ENCODE assay signal across 8 mouse cellular contexts in the genomic region with DNA sequence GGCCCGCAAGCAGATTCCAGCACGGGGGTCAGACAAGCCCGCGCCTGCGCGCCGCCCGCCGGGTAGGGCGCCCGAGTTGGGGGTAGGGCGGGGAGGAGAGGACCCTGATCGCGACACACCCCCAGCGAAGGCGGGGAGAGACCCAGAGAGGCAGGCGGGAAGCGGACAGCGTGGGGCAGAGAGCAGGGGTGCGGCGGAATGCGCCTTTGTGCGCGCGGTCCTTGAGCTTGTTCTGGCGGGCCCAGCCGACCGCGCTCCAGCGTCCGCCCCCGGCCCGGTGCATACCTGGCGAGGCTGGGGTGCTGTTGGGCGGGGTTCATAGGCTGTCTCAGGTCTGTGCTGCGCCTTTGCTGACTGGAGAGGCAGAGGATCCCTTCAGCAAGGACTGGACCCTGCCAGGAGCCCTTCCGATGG. TPM values are rescaled to one million over a fixed set of nuclear protein-coding genes. Genes with fewer than 3 reads are reported as not detected.
DNase-seq lines count a peak whose midpoint lies in the region; ATAC-seq and TF ChIP-seq lines count a peak whose summit lies in the region.

No protein-coding gene starts in this region.

- no peaks in the 10 kb centered on the region for H3K9me3 ChIP-seq in lung, embryonic 14.5 days (ENCODE audit: low read depth, low read length)
- no peaks in the 10 kb centered on the region for H3K9me3 ChIP-seq in forebrain, embryonic 11.5 days (ENCODE audit: control insufficient read depth, low read length)
- no peaks in the 10 kb centered on the region for H3K9me3 ChIP-seq in limb, embryonic 12.5 days
- no peaks in the 10 kb centered on the region for H3K9me3 ChIP-seq in neural tube, embryonic 15.5 days (replicated peaks)

- peaks cover 56% of the 10 kb centered on the region for H3K27me3 ChIP-seq in lung, embryonic 14.5 days (ENCODE audit: insufficient read depth, low read length)
- peaks cover 60% of the 10 kb centered on the region for H3K27me3 ChIP-seq in forebrain, embryonic 11.5 days (ENCODE audit: control insufficient read depth, insufficient read depth, low read length)
- H3K27me3 ChIP-seq in limb, embryonic 12.5 days = peaks cover 80% of the 10 kb centered on the region
- H3K27me3 ChIP-seq in neural tube, embryonic 15.5 days (replicated peaks) = peaks cover 75% of the 10 kb centered on the region

- no peaks in the 10 kb centered on the region for H3K36me3 ChIP-seq in lung, embryonic 14.5 days (ENCODE audit: insufficient read depth)
- no peaks in the 10 kb centered on the region for H3K36me3 ChIP-seq in forebrain, embryonic 11.5 days (ENCODE audit: control insufficient read depth, insufficient read depth, low read length)
- H3K36me3 ChIP-seq in limb, embryonic 12.5 days = no peaks in the 10 kb centered on the region
- H3K36me3 ChIP-seq in neural tube, embryonic 15.5 days = no peaks in the 10 kb centered on the region

- WGBS in lung, embryonic 14.5 days = under 1% methylated on average over 35 of the region's 37 CpGs
- WGBS in forebrain, embryonic 11.5 days = under 1% methylated on average over 37 of the region's 37 CpGs
- WGBS in limb, embryonic 12.5 days = 1% methylated on average over 37 of the region's 37 CpGs
- 1% methylated on average over 37 of the region's 37 CpGs for WGBS in neural tube, embryonic 15.5 days

- H3K4me1 ChIP-seq in lung, embryonic 14.5 days (ENCODE audit: insufficient read depth) = peaks cover 3% of the 10 kb centered on the region; the same call in 1 of the 2 replicates
- H3K4me1 ChIP-seq in forebrain, embryonic 11.5 days (replicated peaks; ENCODE audit: control insufficient read depth, insufficient read depth, low read length) = peaks cover 15% of the 10 kb centered on the region
- H3K4me1 ChIP-seq in limb, embryonic 12.5 days (replicated peaks) = peaks cover 32% of the 10 kb centered on the region
- H3K4me1 ChIP-seq in neural tube, embryonic 15.5 days = peaks cover 36% of the 10 kb centered on the region

- peak overlapping the region; percentile 36 for H3K9ac ChIP-seq in lung, embryonic 14.5 days
- H3K9ac ChIP-seq in forebrain, embryonic 11.5 days (ENCODE audit: low read length) = peak overlapping the region; percentile 39
- H3K9ac ChIP-seq in limb, embryonic 12.5 days (replicated peaks) = peak overlapping the region; percentile 62
- peak overlapping the region; percentile 28 for H3K9ac ChIP-seq in neural tube, embryonic 15.5 days (replicated peaks)

- DNase-seq in lung, embryonic 14.5 days = peak; percentile 71
- no peak for DNase-seq in lung, postnatal 36 days
- peak; percentile 70 for DNase-seq in forebrain, embryonic 11.5 days (ENCODE audit: low spot score)
- DNase-seq in right cerebral cortex, postnatal 25 days = no peak
- no peak for DNase-seq in adrenal gland, adult 8-10 months
- no peak for DNase-seq in gastrocnemius, postnatal 25 days

- ATAC-seq in lung, embryonic 14.5 days (ENCODE audit: insufficient read depth) = peak; percentile 47
- ATAC-seq in forebrain, embryonic 11.5 days (replicated peaks; ENCODE audit: low FRiP score) = no peak
- peak; percentile 21; the same call in 1 of the 2 replicates for ATAC-seq in limb, embryonic 12.5 days (ENCODE audit: insufficient number of reproducible peaks, insufficient read depth, low FRiP score, low TSS enrichment, low read depth)
- ATAC-seq in neural tube, embryonic 15.5 days (ENCODE audit: low FRiP score) = no peak

- no peak overlapping the region for H3K27ac ChIP-seq in lung, embryonic 14.5 days (ENCODE audit: low read depth)
- no peak overlapping the region for H3K27ac ChIP-seq in forebrain, embryonic 11.5 days (ENCODE audit: low read depth, low read length)
- no peak overlapping the region for H3K27ac ChIP-seq in limb, embryonic 12.5 days
- H3K27ac ChIP-seq in neural tube, embryonic 15.5 days (replicated peaks) = no peak overlapping the region

- TF ChIP-seq CTCF in lung, embryonic 14.5 days (IDR thresholded peaks at IDR 0.05; ENCODE audit: low read depth) = no peak

- H3K4me2 ChIP-seq in lung, embryonic 14.5 days = peak overlapping the region; percentile 70
- H3K4me2 ChIP-seq in forebrain, embryonic 11.5 days (ENCODE audit: low read depth, low read length, severe bottlenecking) = peak overlapping the region; percentile 54
- H3K4me2 ChIP-seq in limb, embryonic 12.5 days = peak overlapping the region; percentile 85
- peak overlapping the region; percentile 66 for H3K4me2 ChIP-seq in neural tube, embryonic 15.5 days

- H3K4me3 ChIP-seq in lung, embryonic 14.5 days (ENCODE audit: low read depth, low read length) = peak overlapping the region; percentile 39
- peak overlapping the region; percentile 32 for H3K4me3 ChIP-seq in forebrain, embryonic 11.5 days (ENCODE audit: low read depth, low read length)
- H3K4me3 ChIP-seq in limb, embryonic 12.5 days (replicated peaks) = peak overlapping the region; percentile 46
- peak overlapping the region; percentile 38 for H3K4me3 ChIP-seq in neural tube, embryonic 15.5 days (replicated peaks)

RNA-seq across cellular contexts. Expression of gene Gpr132, which starts 9.6 kb away (rescaled TPM):
- polyA plus RNA-seq in lung, embryonic 14.5 days (2014; fragmentation: Nextera tagmentation; extraction: Ambion mirVana) = 0.12 TPM in 1 of 2 replicates, not detected in the other
- polyA plus RNA-seq in forebrain, embryonic 11.5 days (2014; fragmentation: Nextera tagmentation; extraction: Ambion mirVana) = not detected in 2 replicates
- 0.08 TPM in 1 of 2 replicates, not detected in the other for polyA plus RNA-seq in limb, embryonic 12.5 days (2016; fragmentation: Nextera tagmentation; extraction: Ambion mirVana)
- 0.08 and 2.8 TPM in 2 replicates for polyA plus RNA-seq in neural tube, embryonic 15.5 days (2015; fragmentation: Nextera tagmentation; extraction: Ambion mirVana)
- total RNA-seq in adrenal gland, adult 8-10 months (2022) = under 1 TPM; 0.42 to 0.80 (median 0.56) TPM
- under 1 TPM in 1 of 2 experiments, not detected in 1; 0.11 TPM for total RNA-seq in gastrocnemius, postnatal 25 days (2021)

RNA-seq across cellular contexts. Expression of gene Cdca4, which starts 48.4 kb away (rescaled TPM):
- polyA plus RNA-seq in lung, embryonic 14.5 days (2014; fragmentation: Nextera tagmentation; extraction: Ambion mirVana) = 140 and 153 TPM in 2 replicates
- polyA plus RNA-seq in forebrain, embryonic 11.5 days (2014; fragmentation: Nextera tagmentation; extraction: Ambion mirVana) = 170 and 180 TPM in 2 replicates
- 166 TPM in 2 replicates for polyA plus RNA-seq in limb, embryonic 12.5 days (2016; fragmentation: Nextera tagmentation; extraction: Ambion mirVana)
- 30.3 and 48.6 TPM in 2 replicates for polyA plus RNA-seq in neural tube, embryonic 15.5 days (2015; fragmentation: Nextera tagmentation; extraction: Ambion mirVana)
- 10 to 100 TPM; 11.7 to 14.7 (median 13.6) TPM for total RNA-seq in adrenal gland, adult 8-10 months (2022)
- total RNA-seq in gastrocnemius, postnatal 25 days (2021) = 1 to 10 TPM; 3.4 to 3.5 TPM

RNA-seq across cellular contexts. Expression of gene Jag2, which starts 52.0 kb away (rescaled TPM):
- polyA plus RNA-seq in lung, embryonic 14.5 days (2014; fragmentation: Nextera tagmentation; extraction: Ambion mirVana) = 6.3 and 8.0 TPM in 2 replicates
- 3.2 and 4.3 TPM in 2 replicates for polyA plus RNA-seq in forebrain, embryonic 11.5 days (2014; fragmentation: Nextera tagmentation; extraction: Ambion mirVana)
- polyA plus RNA-seq in limb, embryonic 12.5 days (2016; fragmentation: Nextera tagmentation; extraction: Ambion mirVana) = 6.4 and 6.8 TPM in 2 replicates
- 13.6 and 14.8 TPM in 2 replicates for polyA plus RNA-seq in neural tube, embryonic 15.5 days (2015; fragmentation: Nextera tagmentation; extraction: Ambion mirVana)
- total RNA-seq in adrenal gland, adult 8-10 months (2022) = 10 to 100 TPM in 1 of 4 experiments, 1 to 10 TPM in 3; 3.7 to 10.1 (median 6.6) TPM
- 10 to 100 TPM; 20.4 to 21.8 TPM for total RNA-seq in gastrocnemius, postnatal 25 days (2021)

Comparison
In these comparisons a context has a peak if more than half of its experiments do, and no peak if none do; other contexts are left out.
1. DNase-seq: peak in lung, embryonic 14.5 days (single experiment) and forebrain, embryonic 11.5 days (single experiment); none in lung, postnatal 36 days (single experiment), right cerebral cortex, postnatal 25 days (single experiment), adrenal gland, adult 8-10 months (single experiment) and gastrocnemius, postnatal 25 days (single experiment).
2. ATAC-seq: peak in lung, embryonic 14.5 days (single experiment) and limb, embryonic 12.5 days (single experiment); none in forebrain, embryonic 11.5 days (single experiment) and neural tube, embryonic 15.5 days (single experiment).
3. Peak in every context shown above with its lines, with median percentiles within 50 percentile points of each other: H3K4me2 ChIP-seq, H3K4me3 ChIP-seq and H3K9ac ChIP-seq.